Mouse (Mus musculus) embryonic facial prominence, embryonic 10.5 days (tissue): ENCODE measurements around the gene Hist1h4f. TPM values are rescaled to one million over a fixed set of nuclear protein-coding genes. Genes with fewer than 3 reads are reported as not detected.
"Not testable (repeated sequence)": the region's sequence is repeated elsewhere in the genome, so short reads cannot be mapped to it uniquely, and the experiment has no call there.

Experiments
- DNase-seq: peaks from one replicate; pipeline ENCODE4 v3.0.0-alpha.2; 2017; ENCODE audit warnings: low spot score
- H3K27ac ChIP-seq: fragments of 300-500 bp; sonication (generic); replicated peaks from 2 replicates; pipeline ENCODE4 v1.5.1; 2016; ENCODE audit warnings: mild to moderate bottlenecking
- H3K27me3 ChIP-seq: fragments of 300-500 bp; sonication (generic); replicated peaks from 2 replicates; pipeline ENCODE4 v1.6.1; 2016; ENCODE audit warnings: low read depth, mild to moderate bottlenecking; ENCODE audit not compliant: poor library complexity, severe bottlenecking
- H3K36me3 ChIP-seq: fragments of 300-500 bp; sonication (generic); replicated peaks from 2 replicates; pipeline ENCODE4 v1.6.1; 2016; ENCODE audit warnings: mild to moderate bottlenecking, moderate library complexity
- H3K4me1 ChIP-seq: fragments of 300-500 bp; sonication (generic); 2 replicates; pipeline ENCODE4 v1.6.1; 2016
- H3K4me3 ChIP-seq: fragments of 300-500 bp; sonication (generic); 2 replicates; pipeline ENCODE4 v1.5.1; 2016; ENCODE audit warnings: mild to moderate bottlenecking, moderate library complexity
- H3K9me3 ChIP-seq: fragments of 300-500 bp; sonication (generic); 2 replicates; pipeline ENCODE4 v1.6.1; 2016; ENCODE audit warnings: mild to moderate bottlenecking
- WGBS: fragments of 180-500 bp; shearing (Covaris S2); methylation state at CpG from one replicate; pipeline ENCODE4 v1.1.7; 2016; 5-methylcytosine and 5-hydroxymethylcytosine counted together
- polyA plus RNA-seq: library from polyadenylated mRNA; unstranded; fragments of >200 nt; fragmentation: Nextera tagmentation; extraction: Ambion mirVana; gene quantifications from 2 replicates; pipeline ENCODE4 v1.2.1, GENCODE M21; 2016

The Hist1h4f gene
- polyA plus RNA-seq, 1 experiment from 2014 or later = 1.00 TPM

DNA sequence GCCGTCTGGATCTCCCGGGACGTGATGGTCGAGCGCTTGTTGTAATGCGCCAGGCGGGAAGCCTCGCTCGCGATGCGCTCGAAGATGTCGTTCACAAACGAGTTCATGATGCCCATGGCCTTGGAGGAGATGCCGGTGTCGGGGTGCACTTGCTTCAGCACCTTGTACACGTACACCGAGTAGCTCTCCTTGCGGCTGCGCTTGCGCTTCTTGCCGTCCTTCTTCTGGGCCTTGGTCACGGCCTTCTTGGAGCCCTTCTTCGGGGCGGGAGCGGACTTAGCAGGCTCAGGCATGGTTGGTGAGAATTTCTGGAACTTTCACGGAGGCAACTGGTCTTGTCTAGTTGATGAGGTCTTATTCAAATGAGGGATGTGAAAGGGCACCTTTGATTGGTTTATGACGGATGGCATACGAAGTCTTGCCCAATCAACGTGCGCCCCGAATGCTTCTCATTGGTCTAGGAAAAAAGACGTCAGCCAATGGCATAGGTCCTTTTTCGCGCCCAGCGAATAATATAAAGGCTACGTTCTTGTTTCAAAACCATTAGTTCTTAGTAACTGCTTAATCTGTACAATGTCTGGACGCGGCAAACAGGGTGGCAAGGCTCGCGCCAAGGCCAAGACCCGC is 22.6 kb upstream of the Hist1h4f start, which contains the start of the genes Hist1h2bf and Hist1h2ad:
TSS of gene Hist1h2bf (minus strand) at position 299 of the 627 bp plus-strand sequence.
TSS of gene Hist1h2ad (plus strand) at position 484 of the 627 bp plus-strand sequence.
- DNase-seq = peak; percentile 89
- Histone ChIP-seq H3K27ac (peak within 1 kb of the TSS; percentile 92), H3K4me1 (peaks cover 26% of the 10 kb centered on the region), H3K4me3 (peak within 1 kb of the TSS; percentile 66)
- H3K27me3 ChIP-seq, H3K9me3 ChIP-seq, H3K36me3 ChIP-seq: not testable (repeated sequence)
- under 1% methylated on average over 42 of the region's 42 CpGs for WGBS

DNA sequence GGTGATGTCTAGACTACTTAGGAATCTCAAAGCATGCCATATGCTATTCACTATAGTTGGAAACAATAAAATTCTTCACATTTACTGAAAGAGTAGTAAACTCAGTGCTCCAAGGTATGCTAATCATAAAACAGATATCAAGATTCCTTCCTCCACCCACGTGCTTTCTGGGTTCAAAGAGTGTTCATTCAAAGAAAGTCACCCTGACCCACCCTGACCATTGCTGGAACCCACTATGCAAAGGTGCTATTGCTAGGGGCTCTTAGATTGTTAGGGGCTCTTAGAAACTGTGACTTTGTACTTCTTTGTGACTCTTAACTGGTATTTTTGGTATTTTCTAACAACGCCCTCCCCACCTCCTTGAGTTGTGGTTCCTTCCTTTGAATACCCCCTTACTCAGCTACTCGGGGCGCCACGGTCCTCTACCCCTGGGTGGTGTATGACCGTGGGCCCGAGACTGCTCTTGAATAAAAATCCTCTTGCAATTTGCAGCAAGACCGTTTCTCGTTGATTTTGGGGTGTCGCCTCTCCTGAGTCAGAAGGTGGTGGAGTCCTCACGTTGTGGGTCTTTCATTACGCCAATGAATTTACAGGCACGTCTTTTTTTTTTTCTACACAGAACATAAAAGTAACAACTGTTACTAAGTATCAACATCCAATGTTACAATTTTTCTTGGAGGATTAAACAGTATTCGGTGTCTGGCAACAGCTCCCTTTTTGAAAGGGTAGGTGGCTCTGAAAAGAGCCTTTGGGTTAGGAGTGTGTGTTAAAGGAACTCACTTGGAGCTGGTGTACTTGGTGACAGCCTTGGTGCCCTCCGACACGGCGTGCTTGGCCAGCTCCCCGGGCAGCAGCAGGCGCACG is 21.8 kb upstream of the Hist1h4f start:
- Histone ChIP-seq H3K27ac (peak overlapping the region; percentile 92), H3K4me3 (peak overlapping the region; percentile 61), H3K4me1 (peaks cover 26% of the 10 kb centered on the region)
- DNase-seq = peak; percentile 41
- WGBS = 12% methylated on average over 20 of the region's 20 CpGs
- not testable (repeated sequence) for H3K9me3 ChIP-seq, H3K36me3 ChIP-seq, H3K27me3 ChIP-seq

DNA sequence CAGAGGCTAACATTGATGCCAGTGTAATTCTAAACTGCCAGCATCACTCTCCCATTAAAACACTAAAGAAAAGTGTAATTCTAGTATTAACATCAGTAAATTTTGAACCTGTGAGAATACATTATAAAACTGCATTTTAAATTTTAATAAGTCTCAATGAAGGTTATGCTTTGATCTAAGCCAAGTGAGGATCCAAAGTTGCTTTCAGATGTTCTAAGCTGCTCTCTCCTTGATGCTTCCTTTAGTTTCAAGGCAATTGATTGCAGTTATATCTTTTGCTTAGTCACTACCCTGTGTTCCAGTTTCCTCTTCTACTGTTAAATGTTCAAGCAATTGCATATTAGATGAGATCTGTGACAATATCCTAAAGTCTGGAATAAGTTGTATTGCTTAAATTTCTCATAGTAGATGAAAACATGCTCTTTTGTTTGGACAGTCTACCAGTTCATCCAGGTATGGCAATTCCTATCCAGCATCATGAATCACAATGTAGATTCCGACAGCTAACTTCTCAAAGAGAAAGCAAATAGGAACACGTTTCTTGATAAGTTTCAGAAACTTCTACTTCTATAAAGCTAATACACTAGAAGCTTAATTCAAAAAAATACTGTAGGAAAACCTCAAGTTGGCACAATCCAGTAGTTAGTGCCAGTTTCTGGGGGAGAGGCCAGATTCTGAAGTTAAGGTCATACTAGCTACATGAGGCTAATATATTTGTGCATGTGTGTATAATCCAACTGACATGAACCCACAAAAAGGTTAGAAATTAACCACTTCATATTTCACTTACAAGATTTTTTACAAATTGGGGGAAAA is 21.0 kb upstream of the Hist1h4f start:
- DNase-seq = no peak
- peak overlapping the region; percentile 92 for H3K27ac ChIP-seq
- WGBS = 47% methylated on average over 2 of the region's 2 CpGs

DNA sequence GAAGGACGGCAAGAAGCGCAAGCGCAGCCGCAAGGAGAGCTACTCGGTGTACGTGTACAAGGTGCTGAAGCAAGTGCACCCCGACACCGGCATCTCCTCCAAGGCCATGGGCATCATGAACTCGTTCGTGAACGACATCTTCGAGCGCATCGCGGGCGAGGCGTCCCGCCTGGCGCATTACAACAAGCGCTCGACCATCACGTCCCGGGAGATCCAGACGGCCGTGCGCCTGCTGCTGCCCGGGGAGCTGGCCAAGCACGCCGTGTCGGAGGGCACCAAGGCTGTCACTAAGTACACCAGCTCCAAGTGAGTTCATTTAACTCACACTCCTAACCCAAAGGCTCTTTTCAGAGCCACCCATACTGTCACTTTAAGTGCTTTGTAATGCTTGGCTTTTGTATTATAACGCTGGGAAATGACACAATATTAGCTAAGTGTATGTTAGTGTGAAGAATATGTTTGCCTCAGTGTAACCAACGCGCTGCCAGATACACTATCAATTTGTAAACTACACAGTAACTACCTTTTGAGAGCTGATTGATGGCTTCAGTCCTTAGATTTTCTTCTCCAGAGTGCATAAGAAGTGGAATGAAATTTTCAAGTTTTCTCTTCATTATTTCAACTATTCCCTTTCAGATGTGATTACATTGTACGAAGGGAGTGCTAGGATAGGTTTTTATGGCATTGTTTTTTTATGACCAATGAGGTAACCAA is 20.2 kb upstream of the Hist1h4f start:
- peak; percentile 26 for DNase-seq

More for the DNA sequence above, 21.0 kb upstream of the Hist1h4f start:
- peak overlapping the region; percentile 61 for H3K4me3 ChIP-seq
- peaks cover 26% of the 10 kb centered on the region for H3K4me1 ChIP-seq
- no peaks in the 10 kb centered on the region for H3K9me3 ChIP-seq
- no peaks in the 10 kb centered on the region for H3K27me3 ChIP-seq
- no peaks in the 10 kb centered on the region for H3K36me3 ChIP-seq

DNA sequence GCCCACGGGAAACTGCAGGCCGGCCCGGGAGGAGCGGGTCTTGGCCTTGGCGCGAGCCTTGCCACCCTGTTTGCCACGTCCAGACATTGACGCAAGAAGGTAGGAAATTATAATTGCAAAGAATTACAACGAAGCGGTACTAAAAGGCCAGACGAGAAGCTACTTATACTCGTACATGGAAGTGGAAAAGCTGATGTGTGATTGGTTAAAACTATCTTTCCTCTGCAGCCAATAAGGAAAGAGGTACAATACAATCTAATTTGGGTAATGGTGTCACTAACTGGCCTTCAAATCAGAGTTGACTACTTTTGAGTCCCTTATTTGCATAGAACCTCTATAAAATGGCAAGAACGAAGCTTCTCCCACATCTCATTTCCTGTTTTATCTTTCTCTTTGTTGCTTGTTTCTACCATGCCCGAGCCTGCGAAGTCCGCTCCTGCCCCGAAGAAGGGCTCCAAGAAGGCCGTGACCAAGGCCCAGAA is 19.6 kb upstream of the Hist1h4f start, which contains the start of the genes Hist1h2ae and Hist1h2bg:
TSS of gene Hist1h2ae (minus strand) at position 199 of the 482 bp plus-strand sequence.
TSS of gene Hist1h2bg (plus strand) at position 375 of the 482 bp plus-strand sequence.
- under 1% methylated on average over 18 of the region's 18 CpGs for WGBS
- Histone ChIP-seq H3K27me3 (no peaks in the 10 kb centered on the region), H3K9me3 (no peaks in the 10 kb centered on the region), H3K4me3 (peak within 1 kb of the TSS; percentile 61), H3K4me1 (peaks cover 13% of the 10 kb centered on the region), H3K27ac (peak within 1 kb of the TSS; percentile 98), H3K36me3 (no peaks in the 10 kb centered on the region)
- DNase-seq = peak; percentile 79

More for the DNA sequence above, 20.2 kb upstream of the Hist1h4f start:
- not testable (repeated sequence) for H3K9me3 ChIP-seq, H3K36me3 ChIP-seq, H3K27me3 ChIP-seq
- Histone ChIP-seq H3K4me3 (peak overlapping the region; percentile 61), H3K4me1 (peaks cover 18% of the 10 kb centered on the region), H3K27ac (peak overlapping the region; percentile 92)
- under 1% methylated on average over 20 of the region's 34 CpGs for WGBS

DNA sequence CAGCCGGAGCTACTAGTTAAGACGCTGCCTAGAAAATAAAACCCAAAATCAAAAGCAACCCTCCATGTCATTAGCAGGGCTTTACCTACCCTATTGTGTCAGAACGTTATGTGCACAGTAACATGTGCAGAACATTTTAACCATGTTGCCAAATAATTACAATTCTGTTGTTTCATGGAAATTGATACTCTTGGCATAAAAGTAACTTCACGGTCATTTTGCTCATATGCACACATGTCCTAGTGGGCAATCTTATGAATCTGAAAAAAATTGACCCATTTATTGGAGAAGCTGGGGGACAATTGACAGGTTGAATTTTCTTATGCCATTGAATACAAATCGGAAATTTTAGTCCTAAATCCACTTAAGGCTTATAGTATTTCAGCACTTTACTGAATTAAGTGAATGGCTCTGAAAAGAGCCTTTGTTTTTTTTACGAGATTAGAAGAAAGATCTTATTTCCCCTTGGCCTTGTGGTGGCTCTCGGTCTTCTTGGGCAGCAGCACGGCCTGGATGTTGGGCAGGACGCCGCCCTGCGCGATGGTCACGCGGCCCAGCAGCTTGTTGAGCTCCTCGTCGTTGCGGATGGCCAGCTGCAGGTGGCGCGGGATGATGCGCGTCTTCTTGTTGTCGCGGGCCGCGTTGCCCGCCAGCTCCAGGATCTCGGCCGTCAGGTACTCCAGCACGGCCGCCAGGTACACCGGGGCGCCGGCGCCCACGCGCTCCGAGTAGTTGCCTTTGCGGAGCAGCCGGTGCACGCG is 19.0 kb upstream of the Hist1h4f start:
- peak overlapping the region; percentile 61 for H3K4me3 ChIP-seq
- DNase-seq = peak; percentile 26
- 1% methylated on average over 29 of the region's 41 CpGs for WGBS

DNA sequence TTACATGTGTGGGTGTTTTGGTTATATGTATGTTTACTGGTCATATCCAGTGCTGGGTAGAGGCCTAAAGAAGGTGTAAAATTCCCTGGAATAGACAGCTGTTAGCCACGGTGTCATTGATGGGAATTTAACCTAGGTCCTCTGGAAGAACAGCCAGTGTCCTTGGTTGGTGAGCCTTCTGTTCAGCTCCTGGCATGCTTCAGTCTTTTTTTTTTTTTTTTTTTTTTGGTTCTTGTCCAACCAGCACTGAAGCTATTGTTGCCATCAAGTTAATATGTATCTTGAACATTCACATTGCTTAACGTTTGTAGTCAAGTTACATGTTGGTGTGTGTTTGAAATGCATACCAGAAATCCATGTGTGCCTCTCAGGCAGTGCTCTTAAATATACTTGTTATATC is 13.0 kb upstream of the Hist1h4f start:
- Histone ChIP-seq H3K9me3 (no peaks in the 10 kb centered on the region), H3K36me3 (no peaks in the 10 kb centered on the region), H3K4me3 (no peak overlapping the region), H3K27ac (peak overlapping the region; percentile 98), H3K4me1 (0 out of 2 replicates have a peak, but pooled peaks cover 3% of the 10 kb centered on the region), H3K27me3 (no peaks in the 10 kb centered on the region)
- DNase-seq = no peak
- 88% methylated on average over 2 of the region's 2 CpGs for WGBS

More for the DNA sequence above, 19.0 kb upstream of the Hist1h4f start:
- peak overlapping the region; percentile 98 for H3K27ac ChIP-seq
- not testable (repeated sequence) for H3K36me3 ChIP-seq, H3K9me3 ChIP-seq, H3K27me3 ChIP-seq
- peaks cover 13% of the 10 kb centered on the region for H3K4me1 ChIP-seq

DNA sequence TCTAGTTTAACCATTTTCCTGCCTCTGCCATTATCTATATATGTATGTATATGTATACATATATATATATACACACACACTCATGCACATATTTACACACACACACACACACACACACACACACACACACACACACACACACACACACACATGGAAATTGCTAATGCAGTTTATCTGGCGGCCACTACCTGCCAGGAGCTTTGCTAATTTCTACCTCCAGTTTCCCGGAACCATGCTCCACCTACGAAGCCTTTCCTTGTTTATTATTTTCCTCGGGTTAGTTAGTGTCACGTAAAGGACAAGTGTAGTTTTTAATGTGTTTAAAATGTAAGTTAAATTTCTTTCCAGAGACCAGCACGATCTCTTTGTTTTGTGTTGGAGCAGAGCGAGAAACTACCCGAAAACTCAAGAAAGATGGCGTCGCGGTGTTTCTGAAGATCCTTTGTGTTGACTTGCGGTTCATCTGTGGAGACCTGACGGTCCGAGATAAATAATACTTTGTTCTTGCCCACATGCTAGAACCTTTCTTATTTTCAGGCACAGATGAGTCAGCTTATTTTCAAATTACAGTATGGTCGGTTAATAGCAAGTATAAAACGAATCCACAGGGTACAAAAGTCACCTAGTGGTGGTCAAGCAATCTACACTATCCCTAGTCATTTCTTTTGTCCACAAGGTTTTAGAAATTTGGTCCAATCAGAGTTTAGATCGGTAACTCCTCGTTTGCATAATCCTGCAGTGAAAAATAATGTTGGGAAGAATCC is 11.4 kb upstream of the Hist1h4f start:
- no peaks in the 10 kb centered on the region for H3K27me3 ChIP-seq
- DNase-seq = peak; percentile 42
- peak overlapping the region; percentile 98 for H3K27ac ChIP-seq
- H3K9me3 ChIP-seq = no peaks in the 10 kb centered on the region
- peak overlapping the region; percentile 55 for H3K4me3 ChIP-seq
- H3K36me3 ChIP-seq = no peaks in the 10 kb centered on the region
- H3K4me1 ChIP-seq = 0 out of 2 replicates have a peak, but pooled peaks cover 3% of the 10 kb centered on the region
- 4% methylated on average over 18 of the region's 18 CpGs for WGBS

DNA sequence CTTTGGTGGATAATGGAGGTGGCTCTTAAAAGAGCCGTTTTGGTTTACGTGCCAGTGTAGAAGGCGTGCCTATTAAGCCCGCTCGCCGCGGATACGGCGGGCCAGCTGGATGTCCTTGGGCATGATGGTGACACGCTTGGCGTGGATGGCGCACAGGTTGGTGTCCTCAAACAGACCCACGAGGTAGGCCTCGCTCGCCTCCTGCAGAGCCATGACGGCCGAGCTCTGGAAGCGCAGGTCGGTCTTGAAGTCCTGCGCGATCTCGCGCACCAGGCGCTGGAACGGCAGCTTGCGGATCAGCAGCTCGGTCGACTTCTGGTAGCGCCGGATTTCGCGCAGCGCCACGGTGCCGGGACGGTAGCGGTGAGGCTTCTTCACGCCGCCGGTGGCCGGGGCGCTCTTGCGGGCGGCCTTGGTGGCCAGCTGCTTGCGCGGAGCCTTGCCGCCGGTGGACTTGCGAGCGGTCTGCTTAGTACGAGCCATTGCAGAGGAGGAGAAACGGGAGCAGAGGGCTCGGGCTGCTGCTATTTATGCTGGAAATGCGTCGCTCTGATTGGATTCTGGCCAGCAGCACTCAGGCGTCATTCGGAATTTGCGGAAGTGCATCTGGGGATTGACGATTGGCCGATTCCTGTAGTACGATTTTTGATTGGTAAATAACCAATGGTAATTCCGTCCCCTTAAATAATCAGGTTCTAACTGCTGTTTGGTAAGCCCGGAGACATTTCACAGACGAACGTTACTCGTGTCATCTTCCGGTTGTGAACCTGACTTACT is 10.6 kb upstream of the Hist1h4f start, which contains the start of gene Hist1h3e:
TSS of gene Hist1h3e (minus strand) at position 487 of the 777 bp plus-strand sequence.
- WGBS = under 1% methylated on average over 67 of the region's 67 CpGs
- Histone ChIP-seq H3K4me3 (peak within 1 kb of the TSS; percentile 55), H3K27ac (peak within 1 kb of the TSS; percentile 98)
- DNase-seq = peak; percentile 94
- not testable (repeated sequence) for H3K27me3 ChIP-seq, H3K36me3 ChIP-seq, H3K4me1 ChIP-seq, H3K9me3 ChIP-seq

DNA sequence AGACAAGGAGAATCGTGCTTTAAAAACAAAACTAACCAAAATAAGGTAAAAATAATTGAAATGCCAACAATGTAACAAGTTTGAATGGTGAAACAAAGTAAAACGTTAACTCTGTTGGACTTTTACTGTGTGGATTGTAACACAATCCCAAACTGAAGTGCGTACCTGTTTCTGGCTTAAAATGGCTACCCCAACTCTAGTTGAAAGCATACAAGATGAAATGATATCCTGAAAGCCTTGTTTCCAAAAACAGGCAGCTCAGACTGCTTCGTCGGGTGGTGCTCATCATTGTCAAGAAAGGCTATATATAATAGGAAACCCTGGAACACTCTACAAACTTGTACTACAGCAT is 10.1 kb upstream of the Hist1h4f start:
- WGBS = 0% methylated on average over 2 of the region's 5 CpGs
- not testable (repeated sequence) for DNase-seq, H3K4me1 ChIP-seq, H3K27me3 ChIP-seq, H3K9me3 ChIP-seq, H3K36me3 ChIP-seq
- Histone ChIP-seq H3K4me3 (peak overlapping the region; percentile 55), H3K27ac (peak overlapping the region; percentile 98)
